Mouse (Mus musculus) small intestine, adult 2 months (tissue): Measurements from ENCODE around the gene Efhc1.

Experiments
- CTCF ChIP-seq: fragments of 200-500 bp; IDR thresholded peaks from 2 replicates; pipeline ENCODE4 v1.5.1; 2012; ENCODE audit warnings: low read depth, mild to moderate bottlenecking, control low read depth, inconsistent platforms, low read length, moderate library complexity, mixed read lengths; ENCODE audit not compliant: insufficient replicate concordance, insufficient read length; ENCODE audit errors: extremely low read depth
- POLR2A ChIP-seq: fragments of 200-500 bp; IDR thresholded peaks from 2 replicates; pipeline ENCODE4 v1.6.1; 2012; ENCODE audit warnings: low read depth, mild to moderate bottlenecking, control low read depth, inconsistent platforms, low read length, moderate library complexity

DNA sequence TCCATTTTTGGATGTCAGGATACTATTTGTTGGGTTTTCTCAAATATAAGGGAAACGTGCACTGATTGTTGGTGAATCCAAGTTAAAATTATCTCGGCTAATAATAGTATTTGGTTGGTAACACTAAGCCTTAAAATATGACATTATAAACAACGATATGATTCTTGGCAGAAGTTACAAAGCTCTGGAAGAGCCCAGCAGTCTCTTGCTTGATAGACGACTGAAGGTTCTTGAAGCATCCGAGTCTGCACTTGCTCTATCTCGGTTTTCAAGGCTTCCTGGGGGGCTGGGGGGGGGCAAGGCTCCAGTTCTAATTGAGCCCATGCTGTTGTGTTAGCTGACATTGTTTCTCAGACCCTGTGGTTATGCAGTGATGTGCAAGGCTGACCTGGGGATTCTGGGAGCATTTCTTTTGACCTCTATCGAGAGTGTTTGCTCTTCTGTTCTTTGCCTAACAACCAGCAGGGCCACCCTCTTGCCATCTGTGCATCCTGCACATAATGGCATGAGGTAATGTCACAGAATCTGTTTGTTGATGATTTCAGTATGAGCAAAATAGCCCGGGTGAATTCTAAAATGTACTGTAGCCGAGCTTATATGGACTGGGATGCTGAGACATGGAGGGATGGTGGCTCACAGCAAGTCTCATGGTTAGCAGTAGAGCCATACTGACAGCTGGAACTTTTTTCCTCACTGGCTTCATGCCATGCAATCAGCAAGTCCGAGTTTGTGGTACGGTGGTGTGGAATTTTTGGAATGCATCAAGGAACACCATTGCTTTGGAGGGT, 28.6 kb upstream of the Efhc1 start:
- no peak for TF ChIP-seq CTCF
- TF ChIP-seq POLR2A = no peak
